Mouse (Mus musculus) lung, postnatal 0 days (tissue): Measurements from ENCODE around the gene 9130019O22Rik.

ENCODE experiments used
- CTCF ChIP-seq: IDR thresholded peaks from 2 replicates; pipeline ENCODE4 v1.5.1; 2016; ENCODE audit warnings: antibody characterized with exemption, mild to moderate bottlenecking
- EP300 ChIP-seq: IDR thresholded peaks from 2 replicates; pipeline ENCODE4 v1.6.1; 2016; ENCODE audit warnings: antibody characterized with exemption, mild to moderate bottlenecking, control low read depth

DNA sequence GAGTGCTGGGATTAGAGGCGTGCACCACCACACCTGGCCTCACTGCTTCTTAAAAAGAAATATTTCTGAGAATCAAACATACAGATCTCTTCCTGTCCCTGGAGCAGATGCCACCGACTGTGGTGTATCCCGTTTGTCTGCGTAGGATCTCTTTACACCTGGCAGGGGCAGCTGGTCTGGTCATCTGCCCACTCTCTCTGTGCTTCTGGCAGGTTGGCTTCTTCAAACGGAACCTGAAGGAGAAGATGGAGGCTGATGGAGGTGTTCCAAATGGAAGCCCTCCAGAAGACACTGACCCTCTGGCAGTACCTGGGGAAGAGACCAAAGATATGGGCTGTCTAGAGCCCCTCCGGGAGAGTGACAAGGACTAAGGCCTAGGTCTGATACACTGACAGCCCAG, 53.7 kb downstream of the 9130019O22Rik start:
- no peak for TF ChIP-seq CTCF
- no peak for TF ChIP-seq EP300
